Mouse (Mus musculus) neural tube, embryonic 14.5 days (tissue): ENCODE measurements around the gene Lamtor1. TPM values are rescaled to one million over a fixed set of nuclear protein-coding genes. Genes with fewer than 3 reads are reported as not detected.

Experiments used
- ATAC-seq: fragments of 200-750 bp; cut with Nextera tagmentation; 2 replicates; pipeline ENCODE4 v1.8.0; 2017; ENCODE audit warnings: low read depth, mild to moderate bottlenecking, moderate TSS enrichment, moderate library complexity
- H3K27ac ChIP-seq: fragments of 300-500 bp; sonication (generic); 2 replicates; pipeline ENCODE4 v1.5.1; 2014; ENCODE audit warnings: low read depth, mild to moderate bottlenecking, control low read depth, low read length, moderate library complexity, mixed read lengths
- H3K27me3 ChIP-seq: fragments of 300-500 bp; sonication (generic); 2 replicates; pipeline ENCODE4 v1.6.1; 2014; ENCODE audit warnings: low read length; ENCODE audit not compliant: control insufficient read depth, insufficient read depth
- H3K36me3 ChIP-seq: fragments of 300-500 bp; sonication (generic); 2 replicates; pipeline ENCODE4 v1.6.1; 2014; ENCODE audit warnings: low read length, mixed read lengths; ENCODE audit not compliant: control insufficient read depth, insufficient read depth
- H3K4me1 ChIP-seq: fragments of 300-500 bp; sonication (generic); 2 replicates; pipeline ENCODE4 v1.6.1; 2014; ENCODE audit warnings: low read length; ENCODE audit not compliant: control insufficient read depth, insufficient read depth
- H3K4me2 ChIP-seq: fragments of 300-500 bp; sonication (generic); 2 replicates; pipeline ENCODE4 v1.6.1; 2014; ENCODE audit warnings: mild to moderate bottlenecking, low read depth, low read length, control low read depth
- H3K4me3 ChIP-seq: fragments of 300-500 bp; sonication (generic); 2 replicates; pipeline ENCODE4 v1.5.1; 2014; ENCODE audit warnings: low read depth, low read length, control low read depth, mixed read lengths
- H3K9ac ChIP-seq: fragments of 300-500 bp; sonication (generic); replicated peaks from 2 replicates; pipeline ENCODE4 v1.6.1; 2014; ENCODE audit warnings: low read depth, mild to moderate bottlenecking, control low read depth, low read length, mixed read lengths
- H3K9me3 ChIP-seq: fragments of 300-500 bp; sonication (generic); 2 replicates; pipeline ENCODE4 v1.6.1; 2016; ENCODE audit warnings: low read length; ENCODE audit not compliant: control insufficient read depth
- WGBS: fragments of 180-500 bp; shearing (Covaris S2); extraction: QIAGEN DNeasy Blood & Tissue Kit; methylation state at CpG from one replicate; pipeline ENCODE4 v1.1.7; 2014; 5-methylcytosine and 5-hydroxymethylcytosine counted together
- microRNA-seq: library from miRNA; unstranded; fragments of <30 nt; microRNA quantifications from one replicate; pipeline ENCODE4, GENCODE M21; 2016
- polyA plus RNA-seq: library from polyadenylated mRNA; unstranded; fragments of >200 nt; fragmentation: Nextera tagmentation; extraction: Ambion mirVana; gene quantifications from 2 replicates; pipeline ENCODE4 v1.2.1, GENCODE M21; 2014

The Lamtor1 gene
- polyA plus RNA-seq, 1 experiment from 2014 or later, result 147 TPM

DNA sequence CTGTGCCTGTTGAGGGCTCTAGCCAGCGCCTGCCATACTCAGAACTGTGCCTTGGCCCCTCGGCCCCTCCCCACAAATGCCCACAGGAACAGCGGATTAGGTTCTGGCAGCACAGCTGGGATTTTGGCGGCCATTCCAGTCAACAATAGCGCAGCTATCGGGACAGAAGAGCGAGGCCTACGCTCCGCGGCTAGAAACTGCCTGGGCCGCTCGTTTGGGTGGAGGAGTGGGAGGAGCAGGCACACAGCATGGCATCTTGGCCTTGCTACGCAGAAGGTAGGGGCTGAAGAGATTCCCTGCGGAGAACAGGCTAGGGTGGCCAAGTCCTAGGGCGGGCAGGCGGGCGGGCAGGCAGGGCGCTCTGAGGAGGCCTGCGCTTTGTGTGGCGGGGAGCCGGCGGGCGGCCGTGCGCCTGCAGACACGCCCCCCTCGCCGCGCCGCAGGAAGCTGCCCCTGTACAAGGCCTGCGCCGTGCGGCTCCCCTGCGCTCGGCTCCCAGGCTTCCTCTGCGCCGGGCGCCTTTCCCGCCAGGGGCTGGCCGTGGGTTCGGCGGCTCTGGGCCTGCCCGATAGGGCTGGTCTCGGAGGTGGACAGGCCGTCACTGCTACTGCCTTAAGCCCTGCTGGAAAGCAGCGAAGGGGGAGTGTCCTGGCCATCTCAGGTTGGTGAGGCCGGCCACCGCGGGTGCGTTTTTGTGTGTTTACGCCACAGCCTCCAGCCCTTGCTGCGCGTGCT is 64.2 kb downstream of the Lamtor1 start:
- Histone ChIP-seq H3K36me3 (no peaks in the 10 kb centered on the region), H3K4me1 (peaks cover 18% of the 10 kb centered on the region), H3K4me2 (peak overlapping the region; percentile 75), H3K27me3 (no peaks in the 10 kb centered on the region), H3K9me3 (no peaks in the 10 kb centered on the region), H3K4me3 (peak overlapping the region; percentile 74), H3K27ac (peak overlapping the region; percentile 99), H3K9ac (peak overlapping the region; percentile 96)
- under 1% methylated on average over 45 of the region's 53 CpGs for WGBS
- ATAC-seq, result peak; percentile 92

DNA sequence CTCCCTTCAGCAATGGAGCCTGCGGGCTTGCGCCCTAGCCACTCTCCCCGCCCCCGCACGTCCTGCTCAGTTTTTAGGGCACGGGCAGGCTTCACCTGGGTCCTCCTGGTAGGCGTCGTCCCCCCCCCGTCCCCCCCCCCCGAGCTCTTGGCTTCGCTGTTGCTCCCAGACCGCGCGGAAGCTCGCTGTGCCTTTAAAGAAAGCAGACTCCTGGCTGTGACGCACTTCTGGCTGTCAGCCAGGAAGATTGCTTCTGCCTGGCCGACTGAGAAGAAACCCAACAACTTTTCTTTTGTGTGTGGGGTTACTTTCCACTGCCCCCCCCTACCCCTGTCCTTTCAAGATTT is 64.7 kb downstream of the Lamtor1 start:
- peak overlapping the region; percentile 99 for H3K27ac ChIP-seq
- H3K9me3 ChIP-seq, result no peaks in the 10 kb centered on the region
- H3K4me3 ChIP-seq, result peak overlapping the region; percentile 74
- no peaks in the 10 kb centered on the region for H3K36me3 ChIP-seq
- peaks cover 18% of the 10 kb centered on the region for H3K4me1 ChIP-seq
- peak overlapping the region; percentile 96 for H3K9ac ChIP-seq
- H3K27me3 ChIP-seq, result no peaks in the 10 kb centered on the region
- peak; percentile 78 for ATAC-seq
- WGBS, result 0% methylated on average over 10 of the region's 17 CpGs
- peak overlapping the region; percentile 75 for H3K4me2 ChIP-seq

DNA sequence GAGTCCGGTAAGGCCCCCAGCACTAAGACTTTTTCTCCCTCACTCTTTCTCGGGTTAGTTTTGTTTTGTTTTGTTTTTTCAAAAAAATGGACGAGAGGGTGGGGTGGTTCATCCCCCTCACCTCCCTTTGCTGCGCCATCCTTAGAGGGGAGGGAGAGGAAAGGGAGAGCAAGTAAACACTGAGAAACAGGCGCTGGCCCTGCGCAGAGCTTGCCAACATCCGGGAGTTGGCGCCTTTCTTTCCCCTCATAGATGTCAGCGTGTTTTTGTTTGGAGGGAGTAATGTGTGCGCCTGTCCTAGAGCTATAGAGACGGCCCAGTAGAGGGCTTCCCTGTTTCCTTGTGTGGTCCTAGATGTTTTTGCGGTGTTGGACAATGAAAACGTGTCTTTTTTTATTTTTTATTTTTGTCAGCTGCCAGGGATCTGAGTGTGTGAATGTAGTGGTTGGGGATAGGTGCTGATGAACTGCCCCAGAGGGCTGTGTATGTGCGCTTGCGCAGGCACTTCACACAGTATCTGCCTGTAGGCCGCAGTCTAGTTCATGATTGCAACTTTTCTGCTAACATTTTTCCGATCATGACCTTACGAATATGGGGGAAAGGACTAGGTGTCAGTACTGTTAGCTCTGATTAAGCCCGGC is 65.2 kb downstream of the Lamtor1 start:
- ATAC-seq, result peak; percentile 74
- 4% methylated on average over 19 of the region's 19 CpGs for WGBS
- peak overlapping the region; percentile 74 for H3K4me3 ChIP-seq

DNA sequence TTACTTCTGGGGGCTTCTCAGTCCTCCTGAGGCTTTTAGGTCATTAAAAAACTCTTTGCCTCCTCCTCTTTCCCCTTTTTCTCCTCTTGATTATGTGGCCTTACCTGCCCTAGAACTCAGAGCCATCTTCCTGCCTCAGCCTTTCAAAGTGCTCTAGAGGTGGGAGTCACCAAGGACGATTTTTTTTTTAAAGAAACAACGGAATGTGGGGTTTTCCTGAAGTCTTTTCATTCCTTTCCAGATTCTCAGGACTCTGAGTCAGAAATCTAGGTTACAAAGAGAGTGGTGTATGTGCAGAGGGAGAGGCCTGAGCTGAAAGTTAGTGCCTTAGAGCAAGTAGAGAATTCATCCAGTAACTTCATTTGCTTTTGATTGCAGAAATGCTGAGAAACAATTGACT is 66.0 kb downstream of the Lamtor1 start:
- no peak for ATAC-seq
- H3K4me1 ChIP-seq, result peaks cover 18% of the 10 kb centered on the region

More for the DNA sequence above, 65.2 kb downstream of the Lamtor1 start:
- Histone ChIP-seq H3K27ac (peak overlapping the region; percentile 99), H3K36me3 (no peaks in the 10 kb centered on the region), H3K27me3 (no peaks in the 10 kb centered on the region), H3K9me3 (no peaks in the 10 kb centered on the region), H3K4me2 (peak overlapping the region; percentile 75), H3K9ac (peak overlapping the region; percentile 96), H3K4me1 (peaks cover 18% of the 10 kb centered on the region)

DNA sequence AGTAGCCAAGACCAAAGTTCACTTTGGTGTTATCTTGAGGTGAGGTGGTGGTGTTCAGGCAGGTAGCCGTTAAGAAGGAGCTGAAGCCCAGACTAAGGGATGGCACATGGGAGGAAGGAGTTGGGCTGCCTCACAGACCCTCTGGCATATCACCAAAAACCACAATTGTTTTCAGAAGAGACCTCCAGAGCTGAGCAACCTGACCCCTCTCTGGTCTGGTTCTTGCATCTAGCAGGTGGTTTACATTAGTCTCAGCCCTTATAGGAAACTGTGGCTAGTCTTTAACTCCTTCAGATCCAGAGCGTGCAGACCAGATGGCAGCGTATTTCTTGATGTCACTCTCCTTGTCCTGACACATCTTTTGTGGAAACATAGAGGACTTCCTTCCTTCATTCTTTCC is 68.0 kb downstream of the Lamtor1 start:
- H3K4me1 ChIP-seq, result peaks cover 17% of the 10 kb centered on the region

More for the DNA sequence above, 66.0 kb downstream of the Lamtor1 start:
- H3K36me3 ChIP-seq, result no peaks in the 10 kb centered on the region
- H3K4me2 ChIP-seq, result peak overlapping the region; percentile 75
- peak overlapping the region; percentile 99 for H3K27ac ChIP-seq
- peak overlapping the region; percentile 96 for H3K9ac ChIP-seq
- WGBS, result 56% methylated on average over 2 of the region's 2 CpGs
- peak overlapping the region; percentile 74 for H3K4me3 ChIP-seq
- no peaks in the 10 kb centered on the region for H3K9me3 ChIP-seq
- H3K27me3 ChIP-seq, result no peaks in the 10 kb centered on the region

DNA sequence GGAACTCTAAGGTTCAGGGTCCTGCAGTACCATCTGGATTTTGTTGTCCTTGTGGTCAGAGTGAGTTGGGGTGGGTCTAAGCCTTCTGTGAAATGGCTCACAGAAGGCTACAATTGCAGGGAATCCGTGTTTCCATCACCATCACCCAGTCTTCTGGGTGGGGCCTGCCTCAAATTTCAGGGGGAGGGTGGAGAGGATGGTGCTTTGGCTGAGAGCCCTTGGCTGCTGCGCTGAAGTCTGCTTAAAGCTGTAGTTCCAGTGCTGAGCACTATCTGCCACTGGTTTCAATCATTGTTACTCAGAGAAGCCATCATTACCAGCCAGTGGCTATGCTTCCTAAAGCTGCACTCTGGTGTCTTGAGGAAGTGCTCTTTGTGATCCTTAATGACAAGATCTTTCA is 68.8 kb downstream of the Lamtor1 start:
- Histone ChIP-seq H3K36me3 (no peaks in the 10 kb centered on the region), H3K27ac (no peak overlapping the region), H3K9me3 (no peaks in the 10 kb centered on the region), H3K4me2 (no peak overlapping the region), H3K9ac (no peak overlapping the region), H3K4me3 (no peak overlapping the region), H3K27me3 (no peaks in the 10 kb centered on the region), H3K4me1 (peaks cover 10% of the 10 kb centered on the region)
- no peak for ATAC-seq
- 65% methylated on average over 2 of the region's 2 CpGs for WGBS

More for the DNA sequence above, 68.0 kb downstream of the Lamtor1 start:
- no peaks in the 10 kb centered on the region for H3K27me3 ChIP-seq
- no peak overlapping the region for H3K27ac ChIP-seq
- H3K36me3 ChIP-seq, result no peaks in the 10 kb centered on the region
- no peak overlapping the region for H3K4me2 ChIP-seq
- no peak overlapping the region for H3K9ac ChIP-seq
- H3K4me3 ChIP-seq, result no peak overlapping the region
- H3K9me3 ChIP-seq, result no peaks in the 10 kb centered on the region
- 82% methylated on average over 3 of the region's 3 CpGs for WGBS
- ATAC-seq, result no peak

Small RNA genes within 50 kb of the gene (microRNA-seq; reads per million reads assigned to microRNA genes)
- not detected for gene Gm22655

Other genes starting within 250 kb of the Lamtor1 start
- gene Clpb, start 242.3 kb upstream of the Lamtor1 start, polyA plus RNA-seq, result 36.1 and 37.5 TPM in 2 replicates
- 1.8 and 2.4 TPM in 2 replicates for gene Phox2a, start 87.6 kb upstream of the Lamtor1 start, polyA plus RNA-seq
- gene Inppl1, start 67.7 kb upstream of the Lamtor1 start, polyA plus RNA-seq, result 6.6 and 9.3 TPM in 2 replicates
- gene Folr2, start 48.7 kb upstream of the Lamtor1 start, polyA plus RNA-seq, result 3.5 TPM in 1 of 2 replicates, not detected in the other
- 61.0 and 77.4 TPM in 2 replicates for gene Anapc15, start 42.2 kb upstream of the Lamtor1 start, polyA plus RNA-seq
- 1.1 and 1.4 TPM in 2 replicates for gene Folr1, start 35.1 kb upstream of the Lamtor1 start, polyA plus RNA-seq
- 0.25 and 0.31 TPM in 2 replicates for gene Tomt, start 455 bp downstream of the Lamtor1 start, polyA plus RNA-seq
- 7.2 and 8.3 TPM in 2 replicates for gene Lrrc51, start 28.0 kb downstream of the Lamtor1 start, polyA plus RNA-seq
- gene Numa1, start 28.2 kb downstream of the Lamtor1 start, polyA plus RNA-seq, result 52.4 and 54.0 TPM in 2 replicates
- gene Il18bp, start 112.8 kb downstream of the Lamtor1 start, polyA plus RNA-seq, result 3.5 and 4.7 TPM in 2 replicates
- gene Rnf121, start 159.6 kb downstream of the Lamtor1 start, polyA plus RNA-seq, result 31.3 and 35.4 TPM in 2 replicates
- 20.3 and 22.0 TPM in 2 replicates for gene Xndc1, start 159.6 kb downstream of the Lamtor1 start, polyA plus RNA-seq
- 0.98 and 1.5 TPM in 2 replicates for gene Xntrpc, start 159.8 kb downstream of the Lamtor1 start, polyA plus RNA-seq
- gene Trpc2, start 177.2 kb downstream of the Lamtor1 start, polyA plus RNA-seq, result not detected in 2 replicates
- gene Art1, start 195.8 kb downstream of the Lamtor1 start, polyA plus RNA-seq, result 0.50 and 0.58 TPM in 2 replicates
- 0.13 TPM in 1 of 2 replicates, not detected in the other for gene Art5, start 203.6 kb downstream of the Lamtor1 start, polyA plus RNA-seq
- 0.21 TPM in 1 of 2 replicates, not detected in the other for gene Chrna10, start 210.9 kb downstream of the Lamtor1 start, polyA plus RNA-seq